Mouse (Mus musculus) G1E (cell line): ENCODE results near the gene Blnk. TPM values are rescaled to one million over a fixed set of nuclear protein-coding genes. Genes with fewer than 3 reads are reported as not detected.

Experiments
- ATAC-seq: 2 replicates; pipeline ENCODE4 v1.8.0; 2016; ENCODE audit warnings: mild to moderate bottlenecking; ENCODE audit not compliant: insufficient number of reproducible peaks, poor library complexity, low FRiP score, severe bottlenecking; ENCODE audit errors: extremely low read depth
- DNase-seq: peaks from one replicate; pipeline ENCODE4 v3.0.0; 2012; ENCODE audit warnings: low spot score
- H3K27me3 ChIP-seq: 2 replicates; pipeline ENCODE4 v1.6.1; 2012; ENCODE audit warnings: mild to moderate bottlenecking, low read length, inconsistent platforms; ENCODE audit not compliant: insufficient read depth
- H3K36me3 ChIP-seq: replicated peaks from 2 replicates; pipeline ENCODE3; 2012; ENCODE audit warnings: mild to moderate bottlenecking, inconsistent platforms
- H3K4me1 ChIP-seq: 2 replicates; pipeline ENCODE4 v1.6.1; 2012; ENCODE audit warnings: low read depth, low read length, inconsistent platforms, mixed read lengths; ENCODE audit not compliant: insufficient read depth
- H3K4me3 ChIP-seq: 2 replicates; pipeline ENCODE4 v1.5.1; 2012; ENCODE audit warnings: low read depth, mild to moderate bottlenecking, inconsistent platforms, low read length, moderate library complexity, mixed read lengths
- H3K9me3 ChIP-seq: replicated peaks from 2 replicates; pipeline ENCODE4 v1.6.1; 2012; ENCODE audit warnings: inconsistent platforms
- CTCF ChIP-seq: IDR thresholded peaks from 2 replicates; pipeline ENCODE4 v1.5.1; 2012; ENCODE audit warnings: low read depth, low read length, inconsistent platforms, mixed read lengths
- GATA1 ChIP-seq: IDR thresholded peaks from 2 replicates; pipeline ENCODE4 v1.6.1; 2012; ENCODE audit warnings: borderline replicate concordance, low read length, inconsistent platforms, mixed read lengths
- GATA2 ChIP-seq: IDR thresholded peaks from 2 replicates; pipeline ENCODE4 v1.6.1; 2012; ENCODE audit warnings: low read depth, low read length, inconsistent platforms, borderline replicate concordance
- POLR2AphosphoS5 ChIP-seq: IDR thresholded peaks from 2 replicates; pipeline ENCODE4 v1.6.1; 2012; ENCODE audit warnings: low read depth, low read length, inconsistent platforms; ENCODE audit not compliant: insufficient replicate concordance
- TAL1 ChIP-seq: conservative IDR thresholded peaks from 2 replicates; pipeline ENCODE4 v1.6.1; 2012; ENCODE audit warnings: low read depth, low read length, inconsistent platforms, mixed read lengths
- polyA plus RNA-seq: library from polyadenylated mRNA; stranded (reverse); fragments of >175 nt; gene quantifications from 2 replicates; pipeline ENCODE4 v1.2.3, GENCODE M21; 2012
- total RNA-seq, 2 experiments: library from RNA; stranded (forward) in 1 of 2; stranded (reverse) in 1 of 2; fragments of 200-1000 nt in 1 of 2; fragments of >200 nt in 1 of 2; fragmentation: Nextera tagmentation in 1 of 2; gene quantifications; 2 replicates each; pipeline ENCODE4 v1.2.3; 2014 to 2017

The Blnk gene
- total and polyA plus RNA-seq, 3 experiments = 0.15 to 0.44 TPM; not detected in 1

- Histone ChIP-seq H3K9me3 (no peaks in the 10 kb centered on the region), H3K36me3 (no peaks in the 10 kb centered on the region), H3K27me3 (peaks cover 10% of the 10 kb centered on the region; the same call in 1 of the 2 replicates), H3K4me3 (no peak overlapping the region), H3K4me1 (no peaks in the 10 kb centered on the region)
- DNase-seq (peak; percentile 7), ATAC-seq (no peak)
- TF ChIP-seq CTCF (peak; percentile 36), GATA2 (no peak), TAL1 (no peak), POLR2AphosphoS5 (no peak)
Observed at GRCm38 (mm10) chr19:40962988-40963387, 31.3 kb downstream of the Blnk start.

DNA sequence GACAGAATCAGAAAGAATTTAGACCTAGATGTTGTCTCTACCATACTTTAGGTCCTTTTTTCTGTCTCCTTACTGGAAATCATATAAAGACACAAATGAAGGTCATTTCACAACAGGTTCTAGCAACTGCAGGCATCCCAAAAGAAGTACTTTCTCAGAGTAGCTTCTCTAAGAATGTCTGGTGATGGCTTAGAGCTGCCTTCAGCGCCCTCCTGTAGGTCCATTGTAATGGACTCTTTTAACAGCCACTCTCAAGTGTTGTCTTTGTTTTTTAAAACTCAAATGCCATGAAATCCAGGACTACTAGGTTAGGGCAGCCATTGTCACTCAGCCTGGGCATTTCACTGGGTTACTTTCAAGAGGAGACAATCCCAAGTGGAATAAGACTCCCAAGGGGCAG lies 35.4 kb downstream of the Blnk start:
- no peaks in the 10 kb centered on the region for H3K9me3 ChIP-seq
- no peaks in the 10 kb centered on the region for H3K4me1 ChIP-seq
- DNase-seq (no peak), ATAC-seq (no peak)
- TF ChIP-seq GATA2 (no peak), GATA1 (no peak), POLR2AphosphoS5 (no peak), CTCF (no peak), TAL1 (no peak)
- H3K36me3 ChIP-seq = no peaks in the 10 kb centered on the region
- no peak overlapping the region for H3K4me3 ChIP-seq
- H3K27me3 ChIP-seq = peaks cover 8% of the 10 kb centered on the region; the same call in 1 of the 2 replicates

GRCm38 (mm10) chr19:40946937-40947577 lies 47.3 kb downstream of the Blnk start:
- no peaks in the 10 kb centered on the region for H3K9me3 ChIP-seq
- H3K27me3 ChIP-seq = 0 out of 2 replicates have a peak, but pooled peaks cover 2% of the 10 kb centered on the region
- H3K4me1 ChIP-seq = no peaks in the 10 kb centered on the region
- ATAC-seq = no peak
- TF ChIP-seq CTCF = no peak
- no peak for DNase-seq
- no peaks in the 10 kb centered on the region for H3K36me3 ChIP-seq
- no peak overlapping the region for H3K4me3 ChIP-seq

GRCm38 (mm10) chr19:40943552-40943951 lies 50.8 kb downstream of the Blnk start:
- TF ChIP-seq CTCF = no peak
- no peak for TF ChIP-seq GATA2
- no peak for TF ChIP-seq TAL1
- no peak for TF ChIP-seq GATA1
- no peak for TF ChIP-seq POLR2AphosphoS5

GRCm38 (mm10) chr19:40936038-40936437 lies 58.3 kb downstream of the Blnk start:
- Histone ChIP-seq H3K4me3 (no peak overlapping the region), H3K4me1 (no peaks in the 10 kb centered on the region), H3K9me3 (no peaks in the 10 kb centered on the region), H3K27me3 (no peaks in the 10 kb centered on the region), H3K36me3 (no peaks in the 10 kb centered on the region)
- DNase-seq (no peak), ATAC-seq (no peak)
- no peak for TF ChIP-seq GATA2
- no peak for TF ChIP-seq CTCF
- no peak for TF ChIP-seq GATA1
- no peak for TF ChIP-seq TAL1
- TF ChIP-seq POLR2AphosphoS5 = no peak

More at GRCm38 (mm10) chr19:40943552-40943951, 50.8 kb downstream of the Blnk start:
- 0 out of 2 replicates have a peak, but pooled peaks cover 3% of the 10 kb centered on the region for H3K27me3 ChIP-seq
- no peaks in the 10 kb centered on the region for H3K9me3 ChIP-seq
- no peak overlapping the region for H3K4me3 ChIP-seq
- ATAC-seq (no peak), DNase-seq (no peak)
- no peaks in the 10 kb centered on the region for H3K36me3 ChIP-seq
- no peaks in the 10 kb centered on the region for H3K4me1 ChIP-seq

DNA sequence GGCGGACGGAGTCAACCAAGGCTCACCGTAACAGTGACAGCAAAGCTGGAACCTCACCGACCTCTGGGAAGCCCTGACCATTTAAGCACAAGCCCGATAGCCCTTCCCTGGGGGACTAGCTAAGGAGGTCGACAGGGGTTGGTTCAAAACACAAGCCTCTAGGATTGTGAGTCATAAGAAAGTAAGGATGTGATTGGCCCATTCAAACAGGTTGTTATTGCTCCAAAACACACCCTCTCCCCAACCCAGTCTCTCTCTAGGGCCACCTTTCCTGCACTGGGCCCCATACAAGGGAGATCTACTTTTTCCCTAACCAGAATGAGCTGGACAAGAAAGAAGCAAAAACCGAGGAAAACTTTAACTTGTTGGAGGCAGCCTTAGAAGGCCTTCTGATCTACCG lies 59.0 kb downstream of the Blnk start:
- Histone ChIP-seq H3K4me3 (no peak overlapping the region), H3K9me3 (no peaks in the 10 kb centered on the region), H3K4me1 (no peaks in the 10 kb centered on the region), H3K36me3 (no peaks in the 10 kb centered on the region), H3K27me3 (no peaks in the 10 kb centered on the region)
- no peak for ATAC-seq
- DNase-seq = no peak
- TF ChIP-seq CTCF (no peak), POLR2AphosphoS5 (no peak), TAL1 (no peak), GATA2 (no peak), GATA1 (no peak)
